Mouse (Mus musculus): ENCODE results near the gene Dnm2. TPM values are rescaled to one million over a fixed set of nuclear protein-coding genes. Genes with fewer than 3 reads are reported as not detected.
A peak's percentile ranks its signal among the peaks of the same experiment; 100 is the strongest.

Dnm2 gene
- total and polyA plus RNA-seq, 2 experiments: 28.9 to 74.4 TPM

GRCm38 (mm10) chr9:21438219-21438618 is 13.5 kb downstream of the Dnm2 start:
- TF ChIP-seq POLR2A (IDR thresholded peaks at IDR 0.05; ENCODE audit: extremely low read depth, insufficient read depth, low read length) (no peak), CTCF (IDR thresholded peaks at IDR 0.05; ENCODE audit: low read depth, low read length) (no peak)
- Histone ChIP-seq H3K27me3 (ENCODE audit: control insufficient read depth, insufficient read depth, low read length) (no peaks in the 10 kb centered on the region), H3K4me3 (ENCODE audit: insufficient read depth, low read depth, low read length) (no peak overlapping the region), H3K36me3 (ENCODE audit: control insufficient read depth, insufficient read depth, low read length) (no peaks in the 10 kb centered on the region), H3K79me2 (ENCODE audit: control insufficient read depth, insufficient read depth, low read length) (peaks cover 65% of the 10 kb centered on the region), H3K4me1 (ENCODE audit: control insufficient read depth, insufficient read depth, low read length) (peaks cover 22% of the 10 kb centered on the region), H3K27ac (replicated peaks; ENCODE audit: insufficient read depth, low read depth, low read length) (no peak overlapping the region), H3K9ac (ENCODE audit: low read depth, low read length) (no peak overlapping the region)
- WGBS: 77% methylated on average over 3 of the region's 3 CpGs
- DNase-seq (ENCODE audit: extremely low read depth, low read depth, low spot score): no peak

DNA sequence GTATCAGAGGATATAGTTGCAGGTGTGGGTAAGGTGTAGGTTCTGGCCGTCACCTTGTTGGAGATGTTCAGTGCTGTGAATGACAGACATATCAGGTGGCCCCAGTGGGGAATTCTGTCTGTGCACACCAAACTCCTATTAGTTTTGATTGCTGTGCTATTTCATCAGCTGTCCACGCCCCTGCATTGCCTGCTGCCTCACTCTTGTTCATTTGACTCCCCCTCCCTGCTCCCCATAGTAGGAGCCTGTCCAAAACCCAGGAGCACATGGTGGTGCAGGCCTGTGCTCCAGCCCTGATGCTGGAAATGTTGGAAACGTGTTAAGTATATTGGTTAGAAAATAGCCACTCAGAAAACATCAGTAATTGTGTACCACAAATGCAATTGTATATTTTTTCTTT is 14.7 kb downstream of the Dnm2 start:
- DNase-seq (ENCODE audit: extremely low read depth, low read depth, low spot score): no peak
- Histone ChIP-seq H3K4me3 (ENCODE audit: insufficient read depth, low read depth, low read length) (no peak overlapping the region), H3K4me1 (ENCODE audit: control insufficient read depth, insufficient read depth, low read length) (peaks cover 27% of the 10 kb centered on the region), H3K27me3 (ENCODE audit: control insufficient read depth, insufficient read depth, low read length) (no peaks in the 10 kb centered on the region), H3K9ac (ENCODE audit: low read depth, low read length) (no peak overlapping the region), H3K27ac (replicated peaks; ENCODE audit: insufficient read depth, low read depth, low read length) (no peak overlapping the region), H3K79me2 (ENCODE audit: control insufficient read depth, insufficient read depth, low read length) (peaks cover 53% of the 10 kb centered on the region), H3K36me3 (ENCODE audit: control insufficient read depth, insufficient read depth, low read length) (no peaks in the 10 kb centered on the region)
- WGBS: 76% methylated on average over 3 of the region's 3 CpGs
- TF ChIP-seq CTCF (IDR thresholded peaks at IDR 0.05; ENCODE audit: low read depth, low read length) (no peak), POLR2A (IDR thresholded peaks at IDR 0.05; ENCODE audit: extremely low read depth, insufficient read depth, low read length) (no peak)

GRCm38 (mm10) chr9:21439914-21440313 is 15.2 kb downstream of the Dnm2 start:
- DNase-seq (ENCODE audit: extremely low read depth, low read depth, low spot score): no peak
- Histone ChIP-seq H3K9ac (ENCODE audit: low read depth, low read length) (no peak overlapping the region), H3K4me3 (ENCODE audit: insufficient read depth, low read depth, low read length) (no peak overlapping the region), H3K79me2 (ENCODE audit: control insufficient read depth, insufficient read depth, low read length) (peaks cover 53% of the 10 kb centered on the region), H3K27ac (replicated peaks; ENCODE audit: insufficient read depth, low read depth, low read length) (no peak overlapping the region), H3K4me1 (ENCODE audit: control insufficient read depth, insufficient read depth, low read length) (peaks cover 30% of the 10 kb centered on the region), H3K36me3 (ENCODE audit: control insufficient read depth, insufficient read depth, low read length) (no peaks in the 10 kb centered on the region), H3K27me3 (ENCODE audit: control insufficient read depth, insufficient read depth, low read length) (no peaks in the 10 kb centered on the region)
- no peak for TF ChIP-seq POLR2A (IDR thresholded peaks at IDR 0.05; ENCODE audit: extremely low read depth, insufficient read depth, low read length)
- TF ChIP-seq CTCF (IDR thresholded peaks at IDR 0.05; ENCODE audit: low read depth, low read length): no peak
- 89% methylated on average over 2 of the region's 2 CpGs for WGBS

- H3K27ac ChIP-seq (replicated peaks; ENCODE audit: insufficient read depth, low read depth, low read length): no peak overlapping the region
- DNase-seq (ENCODE audit: extremely low read depth, low read depth, low spot score): no peak
- TF ChIP-seq CTCF (IDR thresholded peaks at IDR 0.05; ENCODE audit: low read depth, low read length) (no peak), POLR2A (IDR thresholded peaks at IDR 0.05; ENCODE audit: extremely low read depth, insufficient read depth, low read length) (no peak)
- H3K36me3 ChIP-seq (ENCODE audit: control insufficient read depth, insufficient read depth, low read length): no peaks in the 10 kb centered on the region
- no peaks in the 10 kb centered on the region for H3K27me3 ChIP-seq (ENCODE audit: control insufficient read depth, insufficient read depth, low read length)
- H3K79me2 ChIP-seq (ENCODE audit: control insufficient read depth, insufficient read depth, low read length): peaks cover 54% of the 10 kb centered on the region
- no peak overlapping the region for H3K9ac ChIP-seq (ENCODE audit: low read depth, low read length)
- H3K4me1 ChIP-seq (ENCODE audit: control insufficient read depth, insufficient read depth, low read length): peaks cover 28% of the 10 kb centered on the region
- H3K4me3 ChIP-seq (ENCODE audit: insufficient read depth, low read depth, low read length): no peak overlapping the region
Observed at GRCm38 (mm10) chr9:21440387-21440786, 15.7 kb downstream of the Dnm2 start.

- Histone ChIP-seq H3K9ac (ENCODE audit: low read depth, low read length) (no peak overlapping the region), H3K4me1 (ENCODE audit: control insufficient read depth, insufficient read depth, low read length) (peaks cover 15% of the 10 kb centered on the region), H3K27me3 (ENCODE audit: control insufficient read depth, insufficient read depth, low read length) (no peaks in the 10 kb centered on the region), H3K36me3 (ENCODE audit: control insufficient read depth, insufficient read depth, low read length) (no peaks in the 10 kb centered on the region), H3K27ac (replicated peaks; ENCODE audit: insufficient read depth, low read depth, low read length) (peak overlapping the region; percentile 77), H3K4me3 (ENCODE audit: insufficient read depth, low read depth, low read length) (no peak overlapping the region), H3K79me2 (ENCODE audit: control insufficient read depth, insufficient read depth, low read length) (peaks cover 61% of the 10 kb centered on the region)
- 24% methylated on average over 8 of the region's 8 CpGs for WGBS
- DNase-seq (ENCODE audit: extremely low read depth, low read depth, low spot score): peak; percentile 85
- TF ChIP-seq CTCF (IDR thresholded peaks at IDR 0.05; ENCODE audit: low read depth, low read length) (no peak), POLR2A (IDR thresholded peaks at IDR 0.05; ENCODE audit: extremely low read depth, insufficient read depth, low read length) (no peak)
Observed at GRCm38 (mm10) chr9:21443853-21444252, 19.1 kb downstream of the Dnm2 start.

GRCm38 (mm10) chr9:21444574-21444973 is 19.9 kb downstream of the Dnm2 start:
- TF ChIP-seq POLR2A (IDR thresholded peaks at IDR 0.05; ENCODE audit: extremely low read depth, insufficient read depth, low read length) (no peak), CTCF (IDR thresholded peaks at IDR 0.05; ENCODE audit: low read depth, low read length) (no peak)
- peak overlapping the region; percentile 77 for H3K27ac ChIP-seq (replicated peaks; ENCODE audit: insufficient read depth, low read depth, low read length)
- no peak for DNase-seq (ENCODE audit: extremely low read depth, low read depth, low spot score)
- H3K9ac ChIP-seq (ENCODE audit: low read depth, low read length): no peak overlapping the region
- peaks cover 59% of the 10 kb centered on the region for H3K79me2 ChIP-seq (ENCODE audit: control insufficient read depth, insufficient read depth, low read length)
- H3K27me3 ChIP-seq (ENCODE audit: control insufficient read depth, insufficient read depth, low read length): no peaks in the 10 kb centered on the region
- WGBS: 75% methylated on average over 4 of the region's 4 CpGs
- no peak overlapping the region for H3K4me3 ChIP-seq (ENCODE audit: insufficient read depth, low read depth, low read length)
- no peaks in the 10 kb centered on the region for H3K36me3 ChIP-seq (ENCODE audit: control insufficient read depth, insufficient read depth, low read length)
- H3K4me1 ChIP-seq (ENCODE audit: control insufficient read depth, insufficient read depth, low read length): peaks cover 13% of the 10 kb centered on the region

Data from liver, adult 2 months (tissue).